10 mouse cellular contexts compared by ENCODE assay signal in genomic region chr2:152144501-152144900, GRCm38 (mm10). TPM values are rescaled to one million over a fixed set of nuclear protein-coding genes. Genes with fewer than 3 reads are reported as not detected.
A peak's percentile ranks its signal among the peaks of the same experiment; 100 is the strongest.
DNase-seq lines count a peak whose midpoint lies in the region; ATAC-seq and TF ChIP-seq lines count a peak whose summit lies in the region.
"Had no signal": no experiment of that assay in that cellular context is flagged by ENCODE, and none has a peak within 500 bp of the region (broad histone marks: within the 10 kb centered on the region; RNA-seq: fewer than 3 reads in every experiment).

No protein-coding gene starts in this region.

- peaks cover 18% of the 10 kb centered on the region for H3K4me1 ChIP-seq in heart, embryonic 12.5 days (replicated peaks)
- H3K4me1 ChIP-seq in E14TG2a.4 (replicated peaks; ENCODE audit: low read depth, low read length), result peaks cover 88% of the 10 kb centered on the region
- H3K4me1 ChIP-seq in embryonic facial prominence, embryonic 15.5 days, result peaks cover 28% of the 10 kb centered on the region
- no peaks in the 10 kb centered on the region for H3K4me1 ChIP-seq in intestine, postnatal 0 days (replicated peaks; ENCODE audit: control insufficient read depth, insufficient read depth, low read length)
- peaks cover 10% of the 10 kb centered on the region; the same call in 1 of the 2 replicates for H3K4me1 ChIP-seq in liver, postnatal 0 days (ENCODE audit: insufficient read depth)

- H3K27me3 ChIP-seq in heart, embryonic 12.5 days (replicated peaks), result peaks cover 78% of the 10 kb centered on the region
- H3K27me3 ChIP-seq in E14TG2a.4 (ENCODE audit: insufficient read depth, low read length), result peaks cover 14% of the 10 kb centered on the region
- H3K27me3 ChIP-seq in embryonic facial prominence, embryonic 15.5 days, result peaks cover 66% of the 10 kb centered on the region
- peaks cover 45% of the 10 kb centered on the region for H3K27me3 ChIP-seq in intestine, postnatal 0 days (replicated peaks; ENCODE audit: control insufficient read depth, insufficient read depth, low read length)
- peaks cover 57% of the 10 kb centered on the region for H3K27me3 ChIP-seq in liver, postnatal 0 days (ENCODE audit: insufficient read depth, low read length)

- peak overlapping the region; percentile 53 for H3K4me3 ChIP-seq in heart, embryonic 12.5 days
- peak overlapping the region; percentile 92 for H3K4me3 ChIP-seq in E14TG2a.4 (replicated peaks; ENCODE audit: low read length)
- H3K4me3 ChIP-seq in embryonic facial prominence, embryonic 15.5 days (replicated peaks), result no peak overlapping the region; the same call in 1 of the 2 replicates
- H3K4me3 ChIP-seq in intestine, postnatal 0 days (ENCODE audit: low read depth, low read length), result peak overlapping the region; percentile 46; the same call in 1 of the 2 replicates
- H3K4me3 ChIP-seq in liver, postnatal 0 days (ENCODE audit: low read depth, low read length), result no peak overlapping the region
- H3K4me3 ChIP-seq: myocyte had no signal

- no peak for ATAC-seq in heart, embryonic 12.5 days (ENCODE audit: insufficient number of reproducible peaks, low FRiP score)
- ATAC-seq in embryonic facial prominence, embryonic 15.5 days (ENCODE audit: insufficient number of reproducible peaks, low FRiP score, low TSS enrichment, low read depth), result no peak
- ATAC-seq in intestine, postnatal 0 days, result no peak
- ATAC-seq in liver, postnatal 0 days, result no peak

- no peak for TF ChIP-seq EP300 in liver, postnatal 0 days (IDR thresholded peaks at IDR 0.05; ENCODE audit: low read depth)

- no peak overlapping the region for H3K9ac ChIP-seq in heart, embryonic 12.5 days
- no peak overlapping the region for H3K9ac ChIP-seq in embryonic facial prominence, embryonic 15.5 days
- H3K9ac ChIP-seq in intestine, postnatal 0 days (ENCODE audit: low read depth, low read length), result no peak overlapping the region
- H3K9ac ChIP-seq in liver, postnatal 0 days (replicated peaks), result no peak overlapping the region

- H3K36me3 ChIP-seq in heart, embryonic 12.5 days, result no peaks in the 10 kb centered on the region
- H3K36me3 ChIP-seq in E14TG2a.4 (ENCODE audit: insufficient read depth, low read length), result peaks cover 51% of the 10 kb centered on the region
- H3K36me3 ChIP-seq in embryonic facial prominence, embryonic 15.5 days, result no peaks in the 10 kb centered on the region
- H3K36me3 ChIP-seq in intestine, postnatal 0 days (ENCODE audit: control insufficient read depth, insufficient read depth), result no peaks in the 10 kb centered on the region
- H3K36me3 ChIP-seq in liver, postnatal 0 days (replicated peaks; ENCODE audit: insufficient read depth, low read length), result no peaks in the 10 kb centered on the region

- TF ChIP-seq CTCF in E14TG2a.4 (conservative IDR thresholded peaks at IDR 0.05; ENCODE audit: low read length), result no peak
- no peak for TF ChIP-seq CTCF in intestine, postnatal 0 days (IDR thresholded peaks at IDR 0.05; ENCODE audit: low read depth)
- no peak for TF ChIP-seq CTCF in liver, postnatal 0 days (IDR thresholded peaks at IDR 0.05; ENCODE audit: low read depth)

- H3K9me3 ChIP-seq in heart, embryonic 12.5 days (replicated peaks), result no peaks in the 10 kb centered on the region
- H3K9me3 ChIP-seq in E14TG2a.4 (ENCODE audit: low read length), result no peaks in the 10 kb centered on the region
- H3K9me3 ChIP-seq in embryonic facial prominence, embryonic 15.5 days (replicated peaks), result no peaks in the 10 kb centered on the region
- H3K9me3 ChIP-seq in intestine, postnatal 0 days (ENCODE audit: control insufficient read depth), result no peaks in the 10 kb centered on the region
- no peaks in the 10 kb centered on the region for H3K9me3 ChIP-seq in liver, postnatal 0 days (ENCODE audit: low read length)

- DNase-seq in heart, adult 8-10 months (ENCODE audit: low spot score), result no peak
- DNase-seq in liver, postnatal 0 days, result no peak
- no peak for DNase-seq in thymus, postnatal 25 days
- no peak for DNase-seq in thymus, postnatal 0 days (ENCODE audit: low spot score)

- H3K4me2 ChIP-seq in heart, embryonic 12.5 days, result peak overlapping the region; percentile 87
- H3K4me2 ChIP-seq in embryonic facial prominence, embryonic 15.5 days (replicated peaks), result peak overlapping the region; percentile 93; the same call in 1 of the 2 replicates
- H3K4me2 ChIP-seq in intestine, postnatal 0 days (replicated peaks; ENCODE audit: low read depth), result peak overlapping the region; percentile 84
- no peak overlapping the region for H3K4me2 ChIP-seq in liver, postnatal 0 days (ENCODE audit: low read depth, low read length)

- 55% methylated on average over 5 of the region's 5 CpGs for WGBS in heart, embryonic 12.5 days
- WGBS in embryonic facial prominence, embryonic 15.5 days, result 64% methylated on average over 5 of the region's 5 CpGs
- WGBS in intestine, postnatal 0 days, result 65% methylated on average over 5 of the region's 5 CpGs
- 64% methylated on average over 5 of the region's 5 CpGs for WGBS in liver, postnatal 0 days (ENCODE audit: insufficient replicate concordance)

- H3K27ac ChIP-seq in heart, embryonic 12.5 days (ENCODE audit: poor library complexity, severe bottlenecking), result no peak overlapping the region
- no peak overlapping the region for H3K27ac ChIP-seq in embryonic facial prominence, embryonic 15.5 days (replicated peaks)
- no peak overlapping the region for H3K27ac ChIP-seq in intestine, postnatal 0 days (ENCODE audit: low read depth, low read length)
- no peak overlapping the region for H3K27ac ChIP-seq in liver, postnatal 0 days (ENCODE audit: low read depth)

RNA-seq across cellular contexts. Expression of gene Tcf15, which starts 1.1 kb away (rescaled TPM):
- 4.1 and 4.7 TPM in 2 replicates for polyA plus RNA-seq in heart, embryonic 12.5 days (2016; fragmentation: Nextera tagmentation; extraction: Ambion mirVana)
- total RNA-seq in heart, adult 8-10 months (2022), result 10 to 100 TPM; 21.1 to 47.5 (median 28.5) TPM
- polyA plus RNA-seq in embryonic facial prominence, embryonic 15.5 days (2015; fragmentation: Nextera tagmentation; extraction: Ambion mirVana), result 5.5 and 6.5 TPM in 2 replicates
- 3.2 and 4.5 TPM in 2 replicates for polyA plus RNA-seq in intestine, postnatal 0 days (2015; fragmentation: Nextera tagmentation; extraction: Ambion mirVana)
- polyA plus RNA-seq in liver, postnatal 0 days (2015; fragmentation: Nextera tagmentation; extraction: Ambion mirVana), result 0.14 and 0.18 TPM in 2 replicates
- polyA plus RNA-seq in thymus, postnatal 0 days (2015; fragmentation: Nextera tagmentation; extraction: Ambion mirVana), result 2.1 TPM in 2 replicates
- total RNA-seq: liver, adult 2 months had no signal
- polyA plus RNA-seq: liver, adult 2 months; myocyte had no signal

RNA-seq across cellular contexts. Expression of gene Srxn1, which starts 39.2 kb away (rescaled TPM):
- 9.4 and 9.6 TPM in 2 replicates for polyA plus RNA-seq in heart, embryonic 12.5 days (2016; fragmentation: Nextera tagmentation; extraction: Ambion mirVana)
- total RNA-seq in heart, adult 8-10 months (2022), result 10 to 100 TPM; 19.5 to 33.1 (median 28.9) TPM
- polyA plus RNA-seq in embryonic facial prominence, embryonic 15.5 days (2015; fragmentation: Nextera tagmentation; extraction: Ambion mirVana), result 11.0 and 11.5 TPM in 2 replicates
- 102 and 104 TPM in 2 replicates for polyA plus RNA-seq in intestine, postnatal 0 days (2015; fragmentation: Nextera tagmentation; extraction: Ambion mirVana)
- 8.2 and 8.7 TPM in 2 replicates for polyA plus RNA-seq in liver, postnatal 0 days (2015; fragmentation: Nextera tagmentation; extraction: Ambion mirVana)
- polyA plus RNA-seq in thymus, postnatal 0 days (2015; fragmentation: Nextera tagmentation; extraction: Ambion mirVana), result 23.2 and 23.6 TPM in 2 replicates

Comparison
In these comparisons a context has a peak if more than half of its experiments do, and no peak if none do; other contexts are left out.
1. H3K4me3 ChIP-seq: peak in heart, embryonic 12.5 days (single experiment), E14TG2a.4 (single experiment) and intestine, postnatal 0 days (single experiment); none in embryonic facial prominence, embryonic 15.5 days (single experiment) and liver, postnatal 0 days (single experiment).